Mouse (Mus musculus) lung, postnatal 0 days (tissue): ENCODE measurements around the gene Gnat2.

Experiments
- CTCF ChIP-seq: IDR thresholded peaks from 2 replicates; pipeline ENCODE4 v1.5.1; 2016; ENCODE audit warnings: antibody characterized with exemption, mild to moderate bottlenecking
- EP300 ChIP-seq: IDR thresholded peaks from 2 replicates; pipeline ENCODE4 v1.6.1; 2016; ENCODE audit warnings: antibody characterized with exemption, mild to moderate bottlenecking, control low read depth

GRCm38 (mm10) chr3:108096226-108096625 is 3.6 kb downstream of the Gnat2 start:
- TF ChIP-seq CTCF (no peak), EP300 (no peak)
